Mouse (Mus musculus): ENCODE data around the gene Plin2.

DNA sequence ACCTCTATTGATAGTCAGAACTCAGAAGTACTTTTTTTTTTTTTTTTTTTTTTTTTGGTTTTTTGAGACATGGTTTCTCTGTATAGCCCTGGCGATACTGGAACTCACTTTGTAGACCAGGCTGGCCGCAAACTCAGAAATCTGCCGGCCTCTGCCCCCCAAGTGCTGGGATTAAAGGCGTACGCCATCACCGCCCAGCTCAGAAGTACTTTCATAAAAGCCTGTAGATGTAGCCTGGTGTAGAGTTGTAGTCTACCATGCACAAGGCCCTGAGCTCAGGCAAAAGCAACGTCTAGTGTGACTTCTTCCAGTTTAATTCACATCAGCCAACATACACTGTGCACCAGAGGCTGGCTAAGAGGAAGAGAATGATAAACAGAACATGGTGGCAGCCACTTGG lies 23.1 kb upstream of the Plin2 start:
- no peak for TF ChIP-seq EP300 (IDR thresholded peaks at IDR 0.05; ENCODE audit: insufficient read depth, low read depth, low read length)
- TF ChIP-seq CTCF (IDR thresholded peaks at IDR 0.05; ENCODE audit: low read depth, low read length): no peak
